Mouse (Mus musculus) c-Kit-negative CD71-positive TER-119-positive erythroid progenitor cells, embryonic 14.5 days (primary cell): ENCODE data around the gene Slitrk3.
"Not testable (repeated sequence)": the region's sequence is repeated elsewhere in the genome, so short reads cannot be mapped to it uniquely, and the experiment has no call there.

Experiments
- DNase-seq: peaks from one replicate; pipeline ENCODE4 v3.0.0-alpha.2; 2013; ENCODE audit warnings: low read depth, low spot score

The Slitrk3 gene

DNA sequence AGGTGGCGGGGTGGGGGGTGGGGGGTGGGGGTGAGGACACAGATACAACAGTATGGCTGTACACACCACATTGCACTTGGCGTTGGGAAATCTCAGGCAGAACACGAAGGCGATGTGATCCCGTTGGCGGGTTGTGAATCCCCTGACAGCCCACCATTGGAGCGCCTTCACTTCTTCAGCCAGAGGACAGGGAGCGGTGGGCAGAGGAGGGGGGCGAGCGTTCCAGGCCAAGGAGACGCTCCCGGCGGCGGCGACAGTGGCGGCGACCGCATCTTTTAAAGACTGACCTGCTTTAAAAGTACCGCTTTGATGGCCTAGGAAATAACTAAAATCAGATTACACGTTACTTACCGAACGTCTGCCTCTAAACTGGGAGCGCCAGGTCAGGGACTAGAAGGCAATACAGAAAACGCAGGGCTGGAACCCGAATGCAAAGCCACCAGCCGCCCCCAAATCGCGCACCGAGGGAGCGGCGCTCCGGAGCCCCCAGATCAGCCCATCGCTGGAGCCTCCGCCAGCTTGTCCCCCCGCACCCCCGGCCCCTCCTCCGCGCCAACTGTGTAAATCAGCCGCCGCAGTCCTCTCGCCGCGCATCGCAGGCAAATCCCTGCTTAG, at the start of gene Slitrk3:
Slitrk3 (minus strand) TSS at position 607 of the 615 bp plus-strand sequence.
- no peak for DNase-seq

DNA sequence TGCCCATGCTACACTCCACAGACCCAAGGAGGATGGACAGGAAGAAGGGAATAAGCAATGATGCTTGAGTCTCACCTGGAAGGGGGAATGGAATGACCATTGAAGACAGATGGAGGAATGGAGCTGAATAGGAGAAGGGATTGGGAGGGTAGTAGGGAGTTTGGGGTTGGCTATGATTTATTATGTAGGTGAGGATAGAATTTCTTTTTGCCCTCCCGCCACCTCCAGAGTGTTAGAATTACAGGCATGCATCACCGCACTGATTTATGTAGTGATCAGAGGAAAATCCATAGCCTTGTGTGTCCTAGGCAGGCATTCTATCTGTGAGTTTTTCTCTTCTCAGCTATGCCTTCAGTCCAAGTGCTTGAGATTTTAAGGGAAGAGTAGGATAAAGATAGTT, 36.8 kb upstream of the Slitrk3 start:
- not testable (repeated sequence) for DNase-seq

DNA sequence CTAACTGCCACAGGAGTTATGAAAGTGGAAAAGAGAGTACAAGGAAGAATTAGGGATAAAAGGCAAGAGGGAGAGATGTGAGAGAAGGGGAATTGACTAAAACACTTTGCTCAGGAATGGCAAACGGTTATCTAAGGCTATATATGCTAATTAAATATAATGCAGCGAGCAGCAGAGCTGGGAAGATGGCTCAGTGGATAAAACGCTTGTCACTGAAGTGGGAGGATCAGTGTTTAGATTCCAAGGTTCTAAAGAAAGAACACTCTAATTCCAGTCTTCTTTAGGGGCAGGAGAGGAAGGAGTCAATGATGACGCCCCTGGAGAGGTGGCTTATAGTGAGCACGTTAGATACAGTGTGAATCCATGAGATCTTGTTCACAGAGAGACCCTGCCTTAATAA, 27.0 kb upstream of the Slitrk3 start:
- DNase-seq = no peak

DNA sequence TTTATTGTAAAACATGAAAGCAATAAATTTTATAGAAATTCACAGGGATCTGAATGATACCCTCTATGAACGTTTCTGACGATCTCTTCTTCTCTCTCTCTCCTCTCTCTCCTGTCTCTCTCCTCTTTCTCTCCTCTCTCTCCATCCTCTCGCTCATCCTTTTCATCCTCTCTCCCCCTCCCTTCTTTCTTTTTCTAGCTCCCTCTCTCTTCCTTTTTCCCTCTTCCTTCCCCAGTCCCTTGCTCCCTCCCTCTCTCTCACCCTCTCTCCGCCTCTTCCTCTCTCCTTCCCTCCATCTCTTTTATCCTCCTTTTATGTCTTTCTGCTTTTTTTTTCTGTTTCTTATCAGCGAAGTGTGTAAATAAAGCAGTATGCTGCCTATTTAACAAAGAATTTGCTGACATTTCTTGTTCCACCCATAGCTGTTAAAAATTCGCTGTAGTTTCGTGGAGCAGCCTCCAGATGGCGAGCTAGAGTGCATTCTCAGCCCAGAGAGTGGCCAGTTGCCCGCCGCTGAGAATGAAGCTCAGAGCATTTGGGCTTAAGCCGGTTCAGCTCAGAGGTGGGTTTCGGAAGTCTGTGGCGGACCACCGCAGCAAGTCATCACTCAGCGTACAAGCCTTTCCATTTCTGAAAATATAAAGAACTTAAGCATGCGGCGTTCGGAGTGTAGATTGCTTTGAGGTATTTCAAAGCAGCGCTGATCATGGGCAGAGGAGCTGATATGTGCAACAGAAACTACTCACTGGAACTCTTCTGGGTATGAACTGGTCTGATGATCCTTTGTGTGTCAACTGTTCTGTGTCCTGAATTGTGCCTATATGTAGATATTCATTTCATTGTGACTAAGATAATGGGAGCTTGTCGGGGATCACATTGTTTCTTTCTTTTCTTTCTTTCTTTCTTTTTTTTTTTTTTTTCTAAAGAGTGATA, 8.5 kb upstream of the Slitrk3 start:
- DNase-seq = no peak

DNA sequence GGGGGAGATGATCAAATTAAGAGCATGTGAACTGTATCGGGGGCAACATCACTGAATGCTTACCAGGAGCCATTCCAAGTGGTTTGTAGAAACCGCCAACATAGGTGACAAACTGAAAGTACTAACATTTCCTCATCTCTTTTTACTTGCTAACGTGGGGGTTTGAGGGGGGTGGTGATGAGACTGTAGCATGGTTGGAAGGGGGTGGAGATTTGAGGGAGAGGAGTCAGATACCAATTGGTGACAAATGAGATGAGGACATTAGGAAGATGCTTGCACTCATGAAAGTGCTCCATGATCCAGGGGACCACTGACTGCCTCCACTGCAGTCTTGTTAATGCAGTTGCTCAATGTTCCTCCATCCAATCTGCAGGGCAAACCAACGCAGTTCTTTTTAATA, 587 bp upstream of the Slitrk3 start:
- no peak for DNase-seq

DNA sequence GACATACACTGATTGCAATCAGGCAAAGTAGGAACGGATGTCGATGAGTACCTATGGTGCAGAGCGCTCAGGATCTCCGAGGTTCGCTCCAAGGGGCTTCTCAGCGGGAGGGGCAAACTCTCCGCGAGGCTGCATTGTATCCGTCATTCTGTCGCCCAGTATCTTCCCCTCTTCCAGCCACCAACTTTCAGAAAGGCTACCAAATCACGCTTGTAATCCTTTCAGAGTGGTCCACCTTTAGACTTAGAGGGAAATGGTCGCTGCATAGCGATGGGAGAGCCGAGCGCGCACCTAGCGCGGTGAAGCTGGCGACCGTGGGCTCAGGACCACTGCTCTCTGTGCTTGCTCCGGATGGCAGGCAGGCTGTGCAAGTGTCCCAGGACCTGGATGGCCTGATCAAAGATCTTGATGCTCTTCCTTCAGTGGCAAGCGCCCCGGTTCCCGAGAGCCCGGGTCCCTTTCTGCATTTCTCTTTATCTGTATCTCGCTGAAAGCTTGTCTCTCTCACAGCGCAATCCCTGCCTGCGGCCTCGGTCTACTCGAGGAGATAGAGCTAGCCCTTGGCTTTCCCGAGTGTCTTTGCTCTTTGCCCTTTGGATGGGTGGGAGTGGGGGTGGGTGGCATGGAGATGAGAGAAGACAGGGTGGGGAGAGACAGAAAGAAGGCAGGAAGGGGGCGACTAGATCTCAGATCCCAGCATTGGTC, 959 bp downstream of the Slitrk3 start:
- DNase-seq = no peak

DNA sequence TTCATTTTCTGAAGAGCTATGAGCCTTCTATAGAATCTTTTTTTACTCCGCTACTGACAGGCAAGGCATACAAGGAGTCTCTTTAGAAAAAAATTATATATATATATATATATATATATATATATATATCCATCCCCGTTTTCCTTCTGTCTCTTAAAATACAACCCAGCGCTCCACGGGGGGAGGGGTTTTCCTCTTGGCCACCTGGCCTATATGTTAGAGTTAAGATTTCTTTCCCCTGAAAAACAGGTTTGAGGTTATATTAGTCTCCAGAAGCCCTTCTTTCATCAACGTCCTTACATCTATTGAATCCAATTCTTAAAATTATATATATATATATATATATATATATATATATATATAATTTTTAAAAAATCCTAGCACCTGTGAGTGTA, 1.6 kb downstream of the Slitrk3 start:
- no peak for DNase-seq

DNA sequence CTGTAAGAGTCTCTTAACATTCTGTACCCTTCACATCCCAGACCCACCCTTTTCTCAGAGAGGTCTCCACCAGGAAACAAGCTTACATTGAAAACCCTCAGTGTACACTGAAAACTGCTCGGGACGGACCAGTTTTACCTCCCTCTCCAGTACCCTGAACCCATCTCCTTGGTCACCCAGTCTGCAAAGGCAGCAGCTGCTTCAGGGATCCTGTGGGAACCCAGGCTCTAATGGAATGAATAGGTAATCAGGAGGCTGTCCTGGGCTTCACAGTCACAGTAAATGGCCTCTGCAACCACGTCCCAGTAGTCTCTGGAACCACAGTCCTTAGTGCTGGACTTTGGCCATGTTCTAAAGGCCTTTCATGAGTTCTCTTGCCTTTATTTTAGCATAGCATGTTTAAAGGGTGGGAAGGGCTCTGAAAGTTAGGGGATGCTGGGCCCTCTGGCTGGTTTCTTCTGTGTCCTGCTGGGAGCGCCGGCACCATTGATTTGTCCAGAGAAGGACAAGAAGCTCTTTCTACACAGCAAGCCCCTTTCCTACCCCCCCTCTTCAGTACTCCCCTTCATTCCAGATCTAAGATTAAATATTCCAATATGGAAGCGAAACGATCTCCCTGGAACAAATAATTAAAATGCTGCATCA, 2.1 kb downstream of the Slitrk3 start:
- no peak for DNase-seq

DNA sequence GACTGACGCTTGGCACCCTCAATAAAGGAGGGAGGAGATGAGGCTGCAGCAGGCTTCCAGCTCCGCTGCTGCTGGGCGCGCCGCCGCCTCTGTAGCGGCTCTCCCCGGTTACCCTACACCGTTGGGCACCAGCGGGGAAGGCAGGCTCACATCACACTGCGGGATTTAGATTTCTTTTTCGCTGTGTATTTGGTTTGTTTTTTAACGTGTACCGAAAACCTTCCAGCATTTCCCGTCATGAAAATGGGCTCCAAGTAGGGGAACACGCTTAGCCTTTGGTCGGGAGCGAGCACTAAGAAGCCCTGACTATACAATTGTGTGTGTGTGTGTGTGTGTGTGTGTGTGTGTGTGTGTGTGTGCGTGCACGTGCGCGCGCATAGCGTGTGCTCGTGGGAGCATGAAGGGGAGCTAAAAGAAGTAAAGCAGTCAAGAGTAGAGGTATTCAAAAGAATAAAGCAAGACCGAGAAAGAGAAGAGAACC, 4.1 kb downstream of the Slitrk3 start:
- DNase-seq = no peak

DNA sequence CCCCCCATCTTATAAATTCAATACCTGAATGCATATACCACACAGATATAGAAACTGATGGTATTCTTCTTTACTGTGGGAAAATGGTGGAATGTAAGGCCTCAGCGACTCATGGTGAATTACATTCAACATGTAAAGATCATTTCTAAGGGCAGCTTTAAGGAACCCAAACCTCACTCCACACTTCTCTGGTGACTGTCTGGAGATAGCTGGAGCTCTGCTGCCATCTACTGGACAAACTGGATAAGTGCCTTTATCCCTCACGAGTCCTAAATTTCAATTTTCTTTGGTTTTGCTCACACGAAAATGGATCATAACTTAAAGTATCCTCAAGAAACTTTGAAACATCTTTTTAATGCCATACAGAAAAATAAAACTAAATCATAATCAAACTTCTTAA, 11.4 kb downstream of the Slitrk3 start:
- peak; percentile 9 for DNase-seq

DNA sequence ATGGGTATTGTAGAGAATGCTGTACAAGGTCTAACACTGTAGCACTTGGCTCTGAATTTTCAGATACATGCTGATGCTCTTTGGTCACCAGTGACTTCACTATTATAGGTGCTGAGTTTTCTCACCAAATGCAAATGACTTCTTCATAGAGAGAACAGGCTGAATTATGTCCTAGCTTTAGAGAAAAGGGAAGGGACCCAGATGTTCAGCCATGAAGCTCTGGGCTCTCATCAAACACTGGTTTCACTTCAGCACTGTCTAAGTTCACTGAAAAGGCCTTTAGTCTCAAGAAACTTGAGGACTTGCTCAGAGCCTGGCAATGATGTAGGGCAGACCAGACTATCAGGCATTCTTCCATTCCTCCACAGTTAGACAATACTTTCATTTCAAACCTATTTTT, 15.3 kb downstream of the Slitrk3 start:
- DNase-seq = no peak

DNA sequence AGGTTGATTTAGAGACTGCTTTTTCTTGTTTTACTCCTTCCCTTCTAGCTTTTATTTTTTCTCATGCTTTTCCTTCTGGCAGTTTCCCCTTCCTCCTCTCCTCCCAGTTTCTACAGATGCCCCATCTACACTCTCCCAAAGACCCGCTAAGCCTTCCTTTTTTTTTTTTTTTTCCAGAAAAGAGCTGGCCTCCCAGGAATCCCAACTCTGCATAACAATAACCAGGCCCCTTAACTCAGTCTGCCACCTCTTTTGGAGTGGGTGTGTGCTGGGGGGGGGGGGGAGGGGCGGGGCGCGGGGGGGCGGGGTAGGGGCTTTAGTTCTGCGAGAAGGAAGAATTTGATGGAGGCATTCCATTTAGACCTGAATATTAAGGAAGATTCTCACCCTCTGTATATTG, 51.6 kb downstream of the Slitrk3 start:
- DNase-seq = no peak

DNA sequence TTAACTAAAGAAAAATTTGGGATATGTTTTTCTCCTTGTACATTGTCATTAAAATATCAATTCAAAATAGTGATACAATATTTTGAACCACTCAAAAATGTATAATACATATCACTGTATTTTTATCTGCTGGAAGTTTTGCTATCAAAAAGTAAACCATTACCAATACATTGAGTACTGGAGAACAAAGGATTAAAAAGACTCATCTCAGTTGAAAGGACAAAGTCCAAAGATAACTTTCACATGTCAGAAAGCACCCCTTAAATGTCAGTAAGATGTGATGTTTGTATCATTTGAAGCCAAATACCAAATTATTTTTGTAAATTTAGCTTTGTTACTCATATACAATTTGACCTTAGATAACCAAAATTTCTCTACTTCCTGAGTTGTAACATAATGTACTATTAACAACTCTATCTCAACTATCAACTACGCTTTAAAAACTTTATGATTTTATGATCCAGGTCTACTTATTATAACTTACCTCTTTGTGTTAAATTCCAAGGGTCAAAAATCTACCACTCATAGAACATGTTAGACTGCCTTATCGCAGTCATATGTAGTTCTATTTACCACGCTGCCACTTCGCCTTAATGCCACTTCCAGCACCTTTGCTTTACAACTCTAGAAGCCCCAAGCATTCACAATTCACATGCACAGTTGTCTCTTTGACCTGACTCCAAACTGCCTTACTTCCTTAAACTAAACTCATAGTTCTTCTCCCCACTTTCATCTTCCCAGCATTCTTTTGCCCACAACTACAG, 54.5 kb downstream of the Slitrk3 start:
- no peak for DNase-seq

DNA sequence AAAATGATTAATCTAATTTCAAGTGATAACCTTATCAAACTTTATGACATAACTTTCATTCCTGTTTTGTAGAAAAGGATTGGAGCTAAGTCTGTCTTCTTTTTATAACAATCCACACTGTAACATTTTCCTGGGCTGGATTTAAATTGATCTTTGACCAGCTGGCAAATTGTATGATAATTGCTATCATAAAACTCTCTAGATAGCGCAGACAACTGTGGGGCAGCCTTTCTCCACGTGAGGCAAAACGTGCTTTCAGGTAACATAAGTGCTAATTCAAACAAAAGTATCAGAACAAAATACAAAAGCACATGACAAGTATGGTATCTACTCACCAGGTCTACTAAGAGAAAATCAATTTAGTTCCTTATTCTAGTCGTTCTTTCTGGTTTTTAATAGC, 60.1 kb downstream of the Slitrk3 start:
- DNase-seq = no peak
